Mouse (Mus musculus) forebrain, embryonic 10.5 days (tissue): ENCODE measurements around the gene Yars. TPM values are rescaled to one million over a fixed set of nuclear protein-coding genes. Genes with fewer than 3 reads are reported as not detected.

Experiments used
- DNase-seq: peaks from one replicate; pipeline ENCODE4 v3.0.0-alpha.2; 2017; ENCODE audit warnings: low spot score; ENCODE audit errors: extremely low spot score
- H3K27ac ChIP-seq: fragments of 300-500 bp; sonication (generic); 2 replicates; pipeline ENCODE4 v1.5.1; 2016; ENCODE audit warnings: mild to moderate bottlenecking
- H3K27me3 ChIP-seq: fragments of 300-500 bp; sonication (generic); 2 replicates; pipeline ENCODE4 v1.6.1; 2016; ENCODE audit warnings: mild to moderate bottlenecking; ENCODE audit not compliant: poor library complexity, severe bottlenecking
- H3K36me3 ChIP-seq: fragments of 300-500 bp; sonication (generic); replicated peaks from 2 replicates; pipeline ENCODE4 v1.6.1; 2016; ENCODE audit warnings: mild to moderate bottlenecking, moderate library complexity
- H3K4me1 ChIP-seq: fragments of 300-500 bp; sonication (generic); 2 replicates; pipeline ENCODE4 v1.6.1; 2016
- H3K4me3 ChIP-seq: fragments of 300-500 bp; sonication (generic); 2 replicates; pipeline ENCODE4 v1.5.1; 2016; ENCODE audit warnings: mild to moderate bottlenecking, moderate library complexity
- H3K9me3 ChIP-seq: fragments of 300-500 bp; sonication (generic); 2 replicates; pipeline ENCODE4 v1.6.1; 2016; ENCODE audit warnings: mild to moderate bottlenecking, moderate library complexity
- WGBS: fragments of 180-500 bp; shearing (Covaris S2); methylation state at CpG from one replicate; pipeline ENCODE4 v1.1.7; 2016; 5-methylcytosine and 5-hydroxymethylcytosine counted together
- polyA plus RNA-seq: library from polyadenylated mRNA; unstranded; fragments of >200 nt; fragmentation: Nextera tagmentation; extraction: Ambion mirVana; gene quantifications from 2 replicates; pipeline ENCODE4 v1.2.1, GENCODE M21; 2016

The Yars gene
- polyA plus RNA-seq, 1 experiment from 2014 or later: 120 TPM

DNA sequence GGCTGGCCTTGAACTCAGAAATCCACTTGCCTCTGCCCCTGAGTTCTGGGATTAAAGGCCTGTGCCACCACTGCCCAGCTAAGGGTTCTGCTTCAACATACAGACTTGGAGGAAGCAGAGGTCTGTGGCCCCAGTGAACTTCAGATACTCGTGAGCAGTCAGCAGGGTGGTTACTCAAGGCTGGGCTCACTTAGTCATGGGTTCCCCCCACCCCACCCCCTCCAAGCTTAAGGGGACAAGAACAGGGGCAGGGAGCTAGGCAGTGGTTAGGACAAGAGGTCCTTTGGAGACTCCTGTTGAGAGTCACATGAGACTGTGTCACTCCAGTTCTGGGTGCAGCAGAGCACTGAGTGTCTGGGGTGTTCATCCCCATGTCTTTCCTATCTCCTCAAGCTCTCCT lies 79.1 kb downstream of the Yars start:
- Histone ChIP-seq H3K27ac (0 out of 2 replicates have a peak overlapping the region, but pooled peaks have one; percentile 20), H3K9me3 (no peaks in the 10 kb centered on the region), H3K27me3 (peaks cover 1% of the 10 kb centered on the region; the same call in 1 of the 2 replicates), H3K4me1 (peaks cover 26% of the 10 kb centered on the region), H3K4me3 (no peak overlapping the region), H3K36me3 (no peaks in the 10 kb centered on the region)
- DNase-seq: no peak
- 63% methylated on average over 1 of the region's 1 CpGs for WGBS

Other genes starting within 250 kb of the Yars start
- gene Azin2, start 227.3 kb upstream of the Yars start, polyA plus RNA-seq: 10.5 and 12.0 TPM in 2 replicates
- gene Ak2, start 197.8 kb upstream of the Yars start, polyA plus RNA-seq: 237 and 245 TPM in 2 replicates
- gene Rnf19b, start 131.5 kb upstream of the Yars start, polyA plus RNA-seq: 6.9 and 8.5 TPM in 2 replicates
- gene Tmem54, start 84.2 kb upstream of the Yars start, polyA plus RNA-seq: 3.3 and 4.6 TPM in 2 replicates
- gene Hpca, start 67.7 kb upstream of the Yars start, polyA plus RNA-seq: 0.18 and 0.43 TPM in 2 replicates
- 0.56 and 0.93 TPM in 2 replicates for gene Fndc5, start 52.8 kb upstream of the Yars start, polyA plus RNA-seq
- 29.4 and 29.7 TPM in 2 replicates for gene S100pbp, start within 50 bp of the Yars start, polyA plus RNA-seq
- 3.3 and 3.9 TPM in 2 replicates for gene C77080, start 71.6 kb downstream of the Yars start, polyA plus RNA-seq
- 0.41 and 0.50 TPM in 2 replicates for gene Sync, start 97.9 kb downstream of the Yars start, polyA plus RNA-seq
- 546 and 553 TPM in 2 replicates for gene Rbbp4, start 145.6 kb downstream of the Yars start, polyA plus RNA-seq
- gene Zbtb8os, start 145.9 kb downstream of the Yars start, polyA plus RNA-seq: 46.5 and 55.4 TPM in 2 replicates
- 5.8 and 6.0 TPM in 2 replicates for gene Zbtb8a, start 188.4 kb downstream of the Yars start, polyA plus RNA-seq